Mouse (Mus musculus) layer of hippocampus, adult 18-20 months (tissue): ENCODE measurements around the gene Gm45837. TPM values are rescaled to one million over a fixed set of nuclear protein-coding genes. Genes with fewer than 3 reads are reported as not detected.

Experiments
- DNase-seq, 2 experiments: peaks; one replicate each; pipeline ENCODE4 v3.0.0; 2022; ENCODE audit warnings: low spot score in 2 of 2
- total RNA-seq, 2 experiments: library from RNA; stranded (reverse); gene quantifications; 2 replicates each; pipeline ENCODE4 v1.2.3; 2021

Gm45837 gene
- total RNA-seq, 2 experiments from 2014 or later, result 2.0 TPM; not detected in 1

GRCm38 (mm10) chr7:101435038-101435437 lies 24.4 kb downstream of the Gm45837 start:
- no peak for DNase-seq

DNA sequence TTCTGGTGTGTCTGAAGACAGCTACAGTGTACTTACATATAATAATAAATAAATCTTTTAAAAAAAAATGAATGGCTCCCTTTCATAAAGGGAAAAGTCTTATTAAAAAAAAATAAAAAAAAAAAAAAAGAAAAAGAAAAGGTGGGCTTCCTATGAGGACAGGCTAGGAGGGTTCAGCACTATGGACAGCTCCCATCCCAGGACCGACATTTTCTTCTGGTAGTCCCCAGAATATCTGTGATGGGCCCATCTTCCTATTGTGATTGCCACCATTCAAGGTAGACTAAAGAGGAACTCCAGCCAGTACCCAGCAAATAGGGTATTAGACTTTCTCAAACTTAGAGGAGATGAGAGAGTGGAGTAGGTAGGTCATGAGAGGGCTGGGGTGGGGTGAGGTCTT lies 27.2 kb downstream of the Gm45837 start:
- DNase-seq, result no peak

- no peak for DNase-seq
These were observed 32.4 kb downstream of the Gm45837 start for GRCm38 (mm10) chr7:101443093-101443492.

- no peak for DNase-seq
These were observed 33.5 kb downstream of the Gm45837 start for GRCm38 (mm10) chr7:101444211-101444610.

GRCm38 (mm10) chr7:101449855-101450254 lies 39.2 kb downstream of the Gm45837 start:
- no peak for DNase-seq

DNA sequence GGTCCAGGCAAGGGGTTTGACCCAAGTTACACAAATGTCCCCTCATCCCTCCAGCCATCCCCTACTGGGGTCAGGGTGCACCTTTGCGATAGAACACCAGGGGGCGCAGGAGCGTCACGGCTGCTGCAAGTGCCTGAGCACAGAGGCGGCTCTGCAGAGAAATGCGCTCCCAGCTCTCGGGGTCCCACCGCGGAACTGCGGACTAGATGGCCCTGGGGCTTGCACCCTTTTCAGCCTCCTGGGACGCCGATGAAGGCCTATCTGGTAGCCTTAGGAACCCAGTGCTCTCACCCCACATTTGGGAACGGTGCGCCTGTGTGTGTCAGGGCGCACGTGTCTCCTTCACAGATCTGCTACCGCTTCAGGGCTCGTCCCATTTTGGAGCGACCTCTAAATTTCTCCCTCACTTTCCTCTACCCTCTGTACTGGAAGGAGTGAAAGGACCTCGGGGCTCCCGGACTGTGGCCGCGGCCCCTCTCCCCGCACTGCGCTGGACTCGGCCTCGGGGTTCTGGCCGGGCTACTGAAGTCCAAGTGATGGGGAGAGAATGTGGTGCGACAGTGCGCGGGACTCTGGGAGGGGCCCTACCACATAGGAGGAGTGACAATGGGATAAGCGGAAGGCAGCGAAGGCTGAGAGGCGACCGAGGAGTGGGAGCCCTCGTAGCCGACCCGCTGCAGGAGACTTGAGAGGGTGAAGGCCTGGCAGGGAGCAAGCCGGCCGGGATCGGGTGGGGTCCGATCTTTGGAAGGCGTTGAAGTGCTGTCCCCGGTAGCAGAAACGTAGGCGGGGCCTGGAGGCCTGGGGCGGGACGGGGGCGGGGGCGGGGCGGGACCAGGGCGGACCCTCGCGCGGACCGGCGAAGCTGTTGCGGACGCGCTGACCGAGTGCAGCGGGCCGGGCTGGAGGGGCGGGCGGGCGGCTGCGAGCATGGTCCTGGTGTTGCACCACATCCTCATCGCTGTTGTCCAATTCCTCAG lies 40.0 kb downstream of the Gm45837 start:
- peak; percentile 81 to 93 for DNase-seq

- DNase-seq, result no peak
These were observed 42.0 kb downstream of the Gm45837 start for GRCm38 (mm10) chr7:101452669-101453068.

GRCm38 (mm10) chr7:101453296-101453695 lies 42.6 kb downstream of the Gm45837 start:
- DNase-seq, result no peak

DNA sequence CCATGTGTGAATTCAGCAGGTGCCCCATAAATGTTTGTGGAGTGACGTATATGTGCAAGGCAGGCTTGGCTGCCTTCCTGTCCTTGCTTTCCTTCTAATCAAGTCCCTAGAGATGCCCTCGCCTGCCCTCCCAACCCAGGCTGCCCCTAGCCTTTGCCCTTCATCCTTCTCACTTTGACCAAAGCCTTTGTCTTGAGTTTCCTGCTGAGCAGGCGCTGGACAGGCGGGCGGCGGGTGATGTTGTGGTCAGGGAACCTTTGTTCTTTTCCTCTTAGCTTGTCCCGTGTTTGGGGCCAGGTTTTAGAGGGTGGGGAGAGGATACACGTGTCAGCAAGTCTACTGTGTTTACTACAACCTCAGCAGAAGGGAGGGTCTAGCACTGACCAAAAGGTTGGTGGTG lies 43.0 kb downstream of the Gm45837 start:
- peak in 1 of 2 experiments; percentile 12 for DNase-seq

DNA sequence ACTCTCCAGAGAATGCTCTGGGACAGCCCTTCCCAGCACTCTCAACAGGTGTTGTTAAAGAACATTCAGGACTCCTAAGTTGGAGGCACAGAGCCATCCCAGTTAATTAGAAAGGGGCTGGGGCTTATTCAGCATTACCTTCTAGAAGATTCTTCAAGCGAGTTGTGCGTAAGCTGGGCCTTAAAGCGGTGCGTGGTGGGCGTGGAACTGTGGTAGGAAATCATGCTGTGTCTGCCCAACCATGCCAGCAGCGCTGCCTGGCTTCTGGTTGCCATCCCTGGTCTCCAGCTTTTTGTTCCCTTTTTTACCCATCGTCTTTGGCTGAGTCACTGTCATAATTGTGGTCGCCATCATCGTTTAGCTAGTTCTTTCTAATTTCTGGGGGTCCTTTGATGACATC lies 43.8 kb downstream of the Gm45837 start:
- DNase-seq, result peak in 1 of 2 experiments; percentile 49

DNA sequence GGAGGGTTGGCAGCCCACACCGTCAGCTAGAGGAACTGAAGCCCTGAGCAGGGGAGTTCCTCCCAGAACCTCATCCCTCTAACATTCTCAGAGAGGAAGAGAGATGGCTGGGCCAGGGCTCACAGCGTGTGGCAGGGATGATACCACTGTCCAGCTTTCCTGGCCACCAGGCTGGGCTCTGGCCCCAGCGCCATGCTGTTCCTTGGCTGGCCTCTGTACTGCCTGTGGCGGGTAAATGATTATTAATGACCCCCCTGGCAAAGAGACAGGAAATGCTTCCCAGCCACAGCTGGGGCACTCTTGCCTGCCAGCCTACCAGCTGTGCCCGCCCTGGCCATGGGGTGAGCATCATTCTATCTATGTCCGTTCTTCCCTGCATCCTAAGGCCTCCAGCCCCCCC lies 44.5 kb downstream of the Gm45837 start:
- DNase-seq, result peak in 1 of 2 experiments; percentile 15

DNA sequence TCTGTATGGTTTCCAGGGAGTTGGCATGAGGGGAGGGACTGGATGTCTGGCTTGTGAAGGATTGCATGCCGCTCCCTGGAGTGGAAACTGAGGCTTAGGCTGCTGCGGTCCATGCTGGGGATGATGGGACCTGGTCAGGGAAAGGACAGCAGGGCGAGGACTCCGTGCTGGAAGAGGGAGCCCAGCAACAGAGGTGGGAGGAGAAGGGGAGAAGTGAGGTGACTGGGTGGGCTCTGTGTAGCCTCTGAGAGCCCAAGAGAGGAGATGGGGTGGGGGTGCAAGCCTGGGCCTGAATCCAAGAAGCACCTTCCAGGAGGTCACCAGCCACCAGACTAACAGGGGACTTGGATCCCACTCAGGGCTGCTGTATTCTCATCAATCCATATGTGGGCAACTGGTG lies 45.6 kb downstream of the Gm45837 start:
- no peak for DNase-seq

GRCm38 (mm10) chr7:101456789-101457188 lies 46.1 kb downstream of the Gm45837 start:
- DNase-seq, result peak in 1 of 2 experiments; percentile 6

DNA sequence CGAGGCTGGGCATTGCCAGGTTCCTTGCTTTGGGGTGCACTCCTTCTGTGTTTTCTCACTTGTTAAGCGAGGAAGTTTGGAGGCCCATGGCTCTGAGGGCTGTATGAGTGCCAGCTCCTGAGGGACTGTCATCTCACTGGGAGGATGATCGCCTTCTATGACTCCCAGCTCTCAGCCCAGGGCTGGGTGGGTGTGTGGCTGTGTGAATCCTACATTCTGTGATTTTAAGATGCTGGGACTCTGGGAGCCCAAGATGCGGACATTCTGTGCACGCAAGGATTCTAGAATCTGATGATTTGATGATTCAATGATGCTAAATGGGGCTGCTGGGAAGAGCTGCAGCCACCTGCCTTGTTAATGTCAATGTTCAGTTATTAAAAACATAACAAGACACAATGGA lies 46.6 kb downstream of the Gm45837 start:
- DNase-seq, result peak in 1 of 2 experiments; percentile 76

DNA sequence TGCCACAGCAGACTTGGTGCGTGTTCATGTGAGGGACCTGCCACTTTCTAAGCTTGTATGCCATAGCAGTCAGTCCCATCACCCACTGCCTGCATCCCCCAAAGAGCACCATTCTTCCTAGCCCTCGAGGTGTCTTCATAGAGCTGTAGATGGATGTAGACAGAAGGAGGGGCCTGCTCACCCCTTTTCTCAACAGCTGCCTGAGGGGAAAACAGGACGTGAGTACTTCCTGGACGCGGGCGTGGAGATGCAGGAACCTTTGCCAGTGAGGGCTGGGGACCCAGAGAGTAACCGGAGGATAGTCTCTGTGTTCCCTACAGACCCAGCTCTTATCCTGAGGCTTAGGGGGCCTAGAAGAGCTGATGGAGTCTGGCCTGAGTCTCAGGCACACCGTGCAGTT lies 47.1 kb downstream of the Gm45837 start:
- no peak for DNase-seq

DNA sequence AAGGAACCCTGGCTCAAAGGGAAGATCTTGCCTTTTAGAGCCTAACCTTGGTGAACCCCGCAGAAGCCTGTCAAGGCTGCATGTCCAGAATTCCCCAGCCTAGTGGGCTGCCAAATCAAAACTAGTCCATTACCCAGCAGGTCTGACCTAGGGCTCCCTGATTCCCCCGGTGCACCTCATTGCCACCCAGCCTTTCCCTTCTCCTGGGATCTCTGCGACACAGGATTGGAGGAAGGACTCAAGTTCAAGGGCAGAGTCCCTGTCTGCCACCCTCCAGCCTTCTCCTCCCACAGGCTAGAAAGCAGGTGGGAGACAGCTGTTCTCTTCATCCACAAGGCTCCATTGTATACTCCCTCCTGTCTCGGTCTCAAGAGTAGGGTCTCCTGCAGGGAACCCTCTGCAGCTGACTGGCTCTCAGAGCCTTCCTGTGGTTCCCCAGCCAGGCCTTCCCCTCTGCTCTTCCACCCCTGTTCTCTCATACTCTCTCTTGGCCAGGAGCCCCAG lies 47.6 kb downstream of the Gm45837 start:
- no peak for DNase-seq

- no peak for DNase-seq
These were observed 48.7 kb downstream of the Gm45837 start for GRCm38 (mm10) chr7:101459305-101459813.

DNA sequence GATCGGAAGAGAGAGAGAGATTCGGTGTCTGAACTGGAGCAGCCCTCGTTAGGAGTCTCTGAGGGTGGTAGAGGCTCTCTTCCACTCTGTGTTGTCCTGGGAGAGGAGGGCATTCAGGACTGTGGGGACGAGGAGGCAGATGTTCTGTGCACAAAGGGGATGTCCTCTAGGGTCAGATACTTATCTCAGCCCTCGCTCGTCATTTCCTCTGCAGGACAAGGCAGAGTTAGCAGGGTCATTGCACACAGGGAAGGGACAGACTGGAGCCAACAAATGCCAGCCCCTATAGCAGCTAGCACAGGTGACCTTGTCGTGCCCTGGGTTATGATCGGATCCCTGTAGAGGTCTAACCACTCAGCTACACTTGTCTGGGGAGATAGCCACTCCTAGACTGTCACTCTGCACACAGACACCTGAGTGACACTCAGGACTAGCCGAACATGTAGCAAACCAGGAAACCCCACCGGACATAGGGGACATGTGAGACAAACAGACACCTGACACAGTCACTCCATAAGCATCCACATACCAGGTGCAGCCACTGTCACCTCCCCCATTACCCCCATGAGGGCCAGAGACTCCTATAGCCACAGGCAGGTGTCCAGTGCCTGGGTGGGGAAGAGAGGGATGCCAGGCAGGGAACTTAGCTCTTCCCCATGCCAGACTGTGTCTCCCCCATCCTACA lies 49.4 kb downstream of the Gm45837 start:
- peak in 1 of 2 experiments; percentile 6 for DNase-seq

DNA sequence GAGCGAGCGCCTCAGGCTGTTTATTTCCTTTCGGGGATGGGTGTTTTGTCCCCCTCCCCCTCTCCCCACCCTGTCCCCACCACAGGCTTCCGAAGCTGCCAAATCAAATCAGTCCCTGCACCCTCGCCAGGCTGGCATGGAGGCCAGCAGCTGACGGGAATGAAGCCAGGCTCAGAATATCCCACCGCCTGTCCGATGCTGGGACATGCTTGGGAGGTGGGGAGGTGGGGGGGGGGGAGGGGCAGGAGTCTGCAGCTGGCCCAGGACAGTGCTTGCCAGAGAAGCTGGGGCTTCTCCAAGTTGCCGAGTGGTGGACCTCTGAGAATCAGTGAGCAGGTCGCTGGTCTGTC lies 49.9 kb downstream of the Gm45837 start:
- DNase-seq, result peak; percentile 64 to 67

DNA sequence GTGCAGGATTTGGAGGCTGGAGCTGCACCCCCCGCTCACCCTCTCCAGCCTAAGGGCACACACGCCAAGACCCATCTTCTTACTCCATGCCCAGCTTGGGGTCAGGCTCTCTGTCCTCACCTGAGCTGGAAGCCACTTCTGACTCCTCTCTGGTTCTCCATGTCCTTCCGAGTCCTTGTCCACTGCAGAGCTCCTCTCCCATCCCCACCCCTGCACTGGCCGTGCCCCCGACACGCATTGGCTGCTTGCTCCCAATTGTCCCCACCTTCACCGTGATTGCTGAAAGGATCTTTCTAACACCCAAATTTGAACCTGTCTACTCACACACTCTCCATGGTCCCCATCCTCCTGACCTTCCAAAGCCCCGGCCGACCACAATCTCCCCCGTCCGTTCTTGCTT lies 50.9 kb downstream of the Gm45837 start:
- peak in 1 of 2 experiments; percentile 8 for DNase-seq

DNA sequence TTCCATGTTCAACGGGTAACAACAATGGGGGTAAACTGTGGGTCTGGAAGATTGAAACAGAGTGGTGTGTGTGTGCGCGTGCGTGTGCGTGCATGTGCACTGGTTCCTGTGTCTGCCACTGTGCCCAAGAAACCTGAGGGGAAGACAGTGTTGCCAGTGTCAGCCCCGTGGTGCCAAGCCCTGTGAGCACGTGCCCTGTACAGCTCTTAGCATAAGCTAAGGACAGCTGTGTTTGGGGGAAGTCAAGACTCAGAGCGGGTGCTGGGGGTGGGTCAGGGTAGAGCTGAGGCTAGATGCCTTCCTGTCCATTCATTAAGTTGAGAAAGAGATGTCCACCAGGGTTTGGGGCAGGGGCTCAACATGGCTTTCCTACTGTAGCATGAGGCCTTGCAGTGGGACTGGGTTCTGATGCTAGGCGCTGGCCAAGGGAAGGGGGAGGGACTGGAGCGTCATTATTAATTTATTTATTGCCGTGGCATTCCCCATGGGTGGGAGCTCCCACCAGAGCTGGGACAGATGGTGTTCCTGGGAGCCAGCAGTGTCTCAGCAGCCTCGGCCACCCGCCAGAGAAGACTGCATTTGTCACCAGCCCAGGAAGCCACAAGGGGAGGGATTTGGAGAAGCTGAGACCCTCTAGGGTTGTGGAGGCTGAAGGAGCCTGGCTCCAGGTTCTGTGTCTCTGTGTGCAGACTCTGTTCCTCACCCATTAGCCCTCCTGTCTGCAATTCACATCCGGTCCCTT lies 51.8 kb downstream of the Gm45837 start:
- peak; percentile 88 to 93 for DNase-seq
